Mouse (Mus musculus) limb, embryonic 15.5 days (tissue): Measurements from ENCODE around the gene Anapc15-ps. TPM values are rescaled to one million over a fixed set of nuclear protein-coding genes. Genes with fewer than 3 reads are reported as not detected.

ENCODE experiments used
- ATAC-seq: fragments of 200-750 bp; cut with Nextera tagmentation; 2 replicates; pipeline ENCODE4 v1.8.0; 2017; ENCODE audit warnings: low read depth, moderate TSS enrichment; ENCODE audit not compliant: insufficient number of reproducible peaks, low FRiP score, low TSS enrichment
- H3K27ac ChIP-seq: fragments of 300-500 bp; sonication (generic); 2 replicates; pipeline ENCODE4 v1.5.1; 2015; ENCODE audit warnings: moderate library complexity, mild to moderate bottlenecking, inconsistent platforms
- H3K27me3 ChIP-seq: fragments of 300-500 bp; sonication (generic); 2 replicates; pipeline ENCODE4 v1.6.1; 2015; ENCODE audit warnings: inconsistent platforms
- H3K36me3 ChIP-seq: fragments of 300-500 bp; sonication (generic); 2 replicates; pipeline ENCODE4 v1.6.1; 2015; ENCODE audit warnings: inconsistent platforms
- H3K4me1 ChIP-seq: fragments of 300-500 bp; sonication (generic); 2 replicates; pipeline ENCODE4 v1.6.1; 2015; ENCODE audit warnings: inconsistent platforms
- H3K4me2 ChIP-seq: fragments of 300-500 bp; sonication (generic); 2 replicates; pipeline ENCODE4 v1.6.1; 2015; ENCODE audit warnings: mild to moderate bottlenecking, inconsistent platforms
- H3K4me3 ChIP-seq: fragments of 300-500 bp; sonication (generic); 2 replicates; pipeline ENCODE4 v1.5.1; 2015; ENCODE audit warnings: mild to moderate bottlenecking, inconsistent platforms
- H3K9ac ChIP-seq: fragments of 300-500 bp; sonication (generic); 2 replicates; pipeline ENCODE4 v1.6.1; 2015; ENCODE audit warnings: inconsistent platforms
- H3K9me3 ChIP-seq: fragments of 300-500 bp; sonication (generic); 2 replicates; pipeline ENCODE4 v1.6.1; 2016; ENCODE audit warnings: inconsistent platforms
- WGBS: fragments of 180-500 bp; shearing (Covaris S2); methylation state at CpG from one replicate; pipeline ENCODE4 v1.1.7; 2015; 5-methylcytosine and 5-hydroxymethylcytosine counted together
- polyA plus RNA-seq: library from polyadenylated mRNA; unstranded; fragments of >200 nt; fragmentation: Nextera tagmentation; extraction: Ambion mirVana; gene quantifications from 2 replicates; pipeline ENCODE4 v1.2.1, GENCODE M21; 2015

Gene Anapc15-ps
- polyA plus RNA-seq, 1 experiment from 2014 or later, result not detected

- Histone ChIP-seq H3K4me1 (0 out of 2 replicates have a peak, but pooled peaks cover 4% of the 10 kb centered on the region), H3K27ac (no peak overlapping the region), H3K4me3 (no peak overlapping the region), H3K36me3 (no peaks in the 10 kb centered on the region), H3K9me3 (no peaks in the 10 kb centered on the region), H3K4me2 (no peak overlapping the region), H3K9ac (no peak overlapping the region), H3K27me3 (no peaks in the 10 kb centered on the region)
- WGBS, result 35% methylated on average over 11 of the region's 11 CpGs
- ATAC-seq, result no peak
These were observed 7.7 kb downstream of the Anapc15-ps start for GRCm38 (mm10) chr10:95665426-95665990.

- WGBS, result 45% methylated on average over 3 of the region's 3 CpGs
These were observed 8.6 kb downstream of the Anapc15-ps start for GRCm38 (mm10) chr10:95664613-95665012.

DNA sequence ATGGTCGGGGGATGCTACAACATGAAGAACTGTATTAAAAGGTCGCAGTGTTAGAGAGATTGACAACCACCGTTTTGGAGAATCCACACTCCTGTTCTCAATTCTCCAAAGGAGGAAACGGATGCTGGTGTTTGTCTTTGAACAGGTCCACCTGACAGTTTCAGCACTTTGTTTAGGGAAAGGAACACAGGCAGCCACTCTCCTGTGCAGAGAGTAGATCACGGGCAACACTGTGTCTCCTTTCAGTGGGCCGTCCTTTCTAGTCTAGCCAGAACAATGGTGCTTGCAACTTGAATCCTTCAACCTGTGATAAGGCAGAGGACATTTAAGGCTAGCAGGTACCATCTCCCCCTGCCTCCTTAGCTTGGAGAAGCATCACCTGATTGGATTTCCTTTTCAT is 12.9 kb downstream of the Anapc15-ps start:
- 0 out of 2 replicates have a peak, but pooled peaks cover 5% of the 10 kb centered on the region for H3K4me1 ChIP-seq
- H3K9me3 ChIP-seq, result no peaks in the 10 kb centered on the region
- H3K9ac ChIP-seq, result no peak overlapping the region
- no peak for ATAC-seq
- H3K27ac ChIP-seq, result no peak overlapping the region
- 72% methylated on average over 6 of the region's 6 CpGs for WGBS
- H3K4me3 ChIP-seq, result no peak overlapping the region
- no peaks in the 10 kb centered on the region for H3K27me3 ChIP-seq
- no peaks in the 10 kb centered on the region for H3K36me3 ChIP-seq
- H3K4me2 ChIP-seq, result no peak overlapping the region

More at GRCm38 (mm10) chr10:95664613-95665012, 8.6 kb downstream of the Anapc15-ps start:
- Histone ChIP-seq H3K36me3 (no peaks in the 10 kb centered on the region), H3K9ac (no peak overlapping the region), H3K4me1 (0 out of 2 replicates have a peak, but pooled peaks cover 4% of the 10 kb centered on the region), H3K4me3 (no peak overlapping the region), H3K27ac (no peak overlapping the region), H3K4me2 (no peak overlapping the region), H3K9me3 (no peaks in the 10 kb centered on the region), H3K27me3 (no peaks in the 10 kb centered on the region)
- ATAC-seq, result no peak

DNA sequence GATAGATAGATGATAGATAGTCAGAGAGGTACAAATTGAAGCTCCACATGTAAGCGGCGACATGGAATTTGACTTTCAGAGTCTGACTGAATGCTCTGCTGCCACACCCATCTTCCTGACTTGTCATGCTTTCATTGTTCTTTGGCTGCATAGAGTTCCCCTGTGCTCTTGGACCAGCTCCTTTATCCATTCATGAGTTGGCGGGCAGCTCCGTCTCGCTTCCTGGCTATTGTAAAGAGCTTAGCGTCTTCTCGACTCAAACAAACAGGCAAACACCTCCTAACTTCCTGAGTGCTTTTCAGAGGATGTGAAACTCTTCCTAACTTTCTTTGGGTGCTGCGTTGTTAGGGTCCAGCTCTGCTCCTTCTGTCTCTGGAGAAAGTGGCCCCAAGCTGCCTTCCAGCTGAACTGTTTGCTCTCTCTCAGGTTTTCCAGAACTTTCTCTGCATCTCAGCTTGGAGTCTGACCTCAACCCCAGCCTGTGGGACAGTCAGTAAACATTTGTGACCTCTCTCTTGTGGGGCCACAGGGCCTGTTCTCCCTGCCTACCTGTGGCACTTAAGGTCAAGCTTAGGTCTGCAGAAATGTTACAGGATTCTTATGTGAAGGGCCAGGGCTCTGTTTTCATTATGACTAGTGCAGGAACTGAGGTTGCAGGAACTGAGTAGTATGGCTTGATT is 13.6 kb downstream of the Anapc15-ps start:
- H3K27me3 ChIP-seq, result no peaks in the 10 kb centered on the region
- H3K36me3 ChIP-seq, result no peaks in the 10 kb centered on the region
- H3K9ac ChIP-seq, result no peak overlapping the region
- H3K4me2 ChIP-seq, result no peak overlapping the region
- no peak overlapping the region for H3K4me3 ChIP-seq
- 0 out of 2 replicates have a peak, but pooled peaks cover 4% of the 10 kb centered on the region for H3K4me1 ChIP-seq
- no peak for ATAC-seq
- 79% methylated on average over 8 of the region's 8 CpGs for WGBS
- H3K27ac ChIP-seq, result no peak overlapping the region
- no peaks in the 10 kb centered on the region for H3K9me3 ChIP-seq

- Histone ChIP-seq H3K27ac (no peak overlapping the region), H3K9ac (no peak overlapping the region), H3K4me2 (no peak overlapping the region), H3K4me3 (no peak overlapping the region), H3K27me3 (no peaks in the 10 kb centered on the region), H3K4me1 (0 out of 2 replicates have a peak, but pooled peaks cover 4% of the 10 kb centered on the region), H3K36me3 (no peaks in the 10 kb centered on the region), H3K9me3 (no peaks in the 10 kb centered on the region)
- no peak for ATAC-seq
- 50% methylated on average over 6 of the region's 6 CpGs for WGBS
These were observed 14.4 kb downstream of the Anapc15-ps start for GRCm38 (mm10) chr10:95658836-95659343.

- ATAC-seq, result no peak
- H3K9me3 ChIP-seq, result no peaks in the 10 kb centered on the region
- H3K4me1 ChIP-seq, result 0 out of 2 replicates have a peak, but pooled peaks cover 4% of the 10 kb centered on the region
- H3K27me3 ChIP-seq, result no peaks in the 10 kb centered on the region
- H3K4me3 ChIP-seq, result no peak overlapping the region
- no peaks in the 10 kb centered on the region for H3K36me3 ChIP-seq
- 76% methylated on average over 10 of the region's 10 CpGs for WGBS
- no peak overlapping the region for H3K9ac ChIP-seq
- H3K27ac ChIP-seq, result no peak overlapping the region
- H3K4me2 ChIP-seq, result no peak overlapping the region
These were observed 16.7 kb downstream of the Anapc15-ps start for GRCm38 (mm10) chr10:95656236-95657225.

DNA sequence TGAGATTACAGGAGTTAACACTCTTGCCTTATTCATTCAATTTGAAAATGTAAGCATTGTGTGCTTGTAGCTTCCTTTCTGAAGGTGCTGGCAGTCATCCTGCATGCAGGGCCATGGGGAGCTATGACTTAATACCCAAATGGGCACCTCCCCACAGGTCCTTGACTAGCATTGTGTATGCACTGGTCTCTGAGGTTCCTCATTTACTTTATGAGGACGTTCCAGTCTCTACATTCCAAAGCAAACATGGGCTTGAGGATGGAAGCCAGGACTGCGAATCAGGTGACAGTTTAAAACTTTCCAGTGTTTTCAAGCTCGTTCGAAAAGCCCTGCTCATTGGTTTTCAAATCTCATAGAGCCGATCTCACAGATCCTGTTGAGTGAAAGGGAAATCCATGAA is 21.1 kb downstream of the Anapc15-ps start:
- H3K27ac ChIP-seq, result no peak overlapping the region
- no peaks in the 10 kb centered on the region for H3K9me3 ChIP-seq
- H3K36me3 ChIP-seq, result no peaks in the 10 kb centered on the region
- H3K4me1 ChIP-seq, result 0 out of 2 replicates have a peak, but pooled peaks cover 4% of the 10 kb centered on the region
- no peak for ATAC-seq
- no peaks in the 10 kb centered on the region for H3K27me3 ChIP-seq
- H3K4me3 ChIP-seq, result no peak overlapping the region
- no peak overlapping the region for H3K9ac ChIP-seq
- no peak overlapping the region for H3K4me2 ChIP-seq
- WGBS, result 84% methylated on average over 5 of the region's 5 CpGs

DNA sequence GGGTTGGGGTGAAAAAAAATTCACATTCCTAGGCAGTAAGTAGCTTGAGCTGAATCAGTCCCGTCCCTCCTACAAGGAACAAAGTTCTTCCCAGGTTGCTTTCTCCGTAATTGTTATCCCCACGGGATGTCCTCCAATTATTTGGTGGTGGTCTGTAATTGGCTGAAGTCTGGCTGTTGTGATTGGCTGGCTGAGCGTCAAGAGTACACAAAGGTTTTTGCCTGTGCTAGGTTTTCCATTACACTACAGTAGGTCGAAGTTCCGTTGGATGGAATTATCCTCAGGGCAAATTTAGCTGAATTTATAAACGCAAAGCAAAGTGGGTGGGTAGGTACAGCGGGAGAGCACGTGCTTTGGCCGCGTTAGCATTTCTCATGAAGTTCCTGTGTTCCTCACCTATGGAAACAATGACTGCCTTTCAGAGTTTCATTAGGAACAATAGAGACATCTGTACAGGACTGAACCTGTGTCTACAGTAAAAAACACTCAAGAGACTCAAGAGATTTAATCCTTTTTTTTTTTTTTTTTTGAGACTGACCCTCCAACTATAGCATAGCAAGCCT is 24.8 kb downstream of the Anapc15-ps start:
- H3K4me2 ChIP-seq, result no peak overlapping the region
- no peaks in the 10 kb centered on the region for H3K36me3 ChIP-seq
- ATAC-seq, result no peak
- no peaks in the 10 kb centered on the region for H3K4me1 ChIP-seq
- no peaks in the 10 kb centered on the region for H3K27me3 ChIP-seq
- no peak overlapping the region for H3K4me3 ChIP-seq
- WGBS, result 73% methylated on average over 11 of the region's 11 CpGs
- no peak overlapping the region for H3K9ac ChIP-seq
- H3K9me3 ChIP-seq, result no peaks in the 10 kb centered on the region
- no peak overlapping the region for H3K27ac ChIP-seq

DNA sequence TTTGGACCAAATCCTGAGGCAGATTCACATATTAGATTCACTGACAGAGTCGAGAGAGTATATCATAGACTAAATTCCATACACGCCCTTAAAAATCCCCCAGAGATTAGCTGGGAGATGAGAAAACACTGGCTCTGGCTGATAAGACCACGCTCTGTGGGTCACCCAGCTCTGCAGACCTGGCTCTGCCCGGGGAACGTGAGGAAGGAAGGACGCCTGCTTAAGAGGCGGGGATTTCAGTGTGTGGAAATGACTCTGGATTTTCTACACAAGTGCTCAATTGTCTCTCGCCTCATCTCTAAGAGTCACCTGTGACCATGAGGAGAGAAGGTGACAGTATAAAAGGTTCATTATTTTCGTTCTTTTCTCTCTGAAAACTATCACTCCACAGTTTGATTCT is 26.1 kb downstream of the Anapc15-ps start:
- no peaks in the 10 kb centered on the region for H3K9me3 ChIP-seq
- H3K4me3 ChIP-seq, result no peak overlapping the region
- ATAC-seq, result no peak
- H3K27me3 ChIP-seq, result no peaks in the 10 kb centered on the region
- H3K9ac ChIP-seq, result no peak overlapping the region
- no peaks in the 10 kb centered on the region for H3K4me1 ChIP-seq
- H3K27ac ChIP-seq, result no peak overlapping the region
- whole genome bisulfite sequencing, result 81% methylated on average over 9 of the region's 9 CpGs
- H3K4me2 ChIP-seq, result no peak overlapping the region
- no peaks in the 10 kb centered on the region for H3K36me3 ChIP-seq

DNA sequence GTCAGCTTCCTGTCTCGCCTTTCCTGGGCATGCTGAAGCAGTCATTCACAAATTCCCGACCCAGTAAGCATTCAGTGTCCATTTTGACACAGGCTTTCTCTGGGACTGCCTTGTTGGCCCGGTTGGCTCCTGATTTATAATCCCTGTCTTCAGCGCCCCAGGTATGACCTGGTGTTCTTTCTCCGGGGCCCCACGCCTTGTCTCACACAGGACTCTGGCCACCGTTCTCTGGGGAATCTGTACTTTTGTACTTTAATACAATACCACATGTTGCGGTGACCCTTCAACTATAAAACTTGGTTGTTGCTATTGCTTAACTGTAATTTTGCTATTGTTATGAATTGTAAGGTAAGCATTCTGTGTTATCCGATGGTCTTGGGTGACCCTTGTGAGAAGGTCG is 26.7 kb downstream of the Anapc15-ps start:
- ATAC-seq, result no peak
- no peak overlapping the region for H3K27ac ChIP-seq
- no peaks in the 10 kb centered on the region for H3K27me3 ChIP-seq
- 87% methylated on average over 10 of the region's 10 CpGs for WGBS
- H3K4me3 ChIP-seq, result no peak overlapping the region
- H3K9me3 ChIP-seq, result no peaks in the 10 kb centered on the region
- no peaks in the 10 kb centered on the region for H3K4me1 ChIP-seq
- no peak overlapping the region for H3K9ac ChIP-seq
- H3K4me2 ChIP-seq, result no peak overlapping the region
- no peaks in the 10 kb centered on the region for H3K36me3 ChIP-seq

DNA sequence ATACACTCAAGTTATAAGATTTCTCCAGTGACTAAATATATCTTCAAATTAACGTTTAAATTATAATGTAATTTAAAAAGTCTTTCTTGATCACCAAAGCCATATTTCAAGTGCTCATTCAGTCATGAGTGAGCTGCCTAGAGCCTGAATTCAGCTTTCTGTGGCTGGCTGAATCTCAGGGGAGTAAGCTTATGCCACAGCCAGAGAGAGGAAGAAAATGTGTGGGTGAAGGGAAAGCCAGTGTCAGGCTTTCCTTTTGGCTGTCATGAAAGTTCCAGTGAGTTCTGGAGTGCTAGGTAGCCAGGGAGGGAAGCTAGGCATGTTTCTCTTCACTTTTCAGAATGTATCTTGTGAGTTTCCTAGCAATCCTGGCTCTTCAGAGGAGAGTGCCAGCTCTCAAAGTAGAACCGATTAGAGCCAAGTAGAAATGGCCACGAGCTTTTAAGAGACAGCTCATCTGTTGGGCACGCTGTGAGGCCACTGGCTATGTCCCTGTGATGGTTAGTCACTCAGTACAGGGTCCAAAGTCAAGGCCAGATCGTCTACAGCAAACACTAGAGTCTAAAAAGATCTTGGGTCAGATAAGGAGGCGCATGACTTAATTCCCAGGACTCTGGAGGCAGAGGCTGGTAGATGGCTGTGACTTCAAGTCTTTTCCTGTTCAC is 29.4 kb downstream of the Anapc15-ps start:
- ATAC-seq, result no peak
- Histone ChIP-seq H3K9ac (no peak overlapping the region), H3K4me2 (no peak overlapping the region), H3K27me3 (no peaks in the 10 kb centered on the region), H3K4me3 (no peak overlapping the region), H3K9me3 (no peaks in the 10 kb centered on the region), H3K36me3 (no peaks in the 10 kb centered on the region), H3K27ac (no peak overlapping the region), H3K4me1 (no peaks in the 10 kb centered on the region)
- WGBS, result 68% methylated on average over 6 of the region's 6 CpGs
